Mouse (Mus musculus) ES-Bruce4 (cell line): Measurements from ENCODE around the gene Patz1.

ENCODE experiments used
- CTCF ChIP-seq: IDR thresholded peaks from one replicate; pipeline ENCODE4 v1.8.1; 2011; ENCODE audit warnings: low read depth, low read length
- EP300 ChIP-seq: IDR thresholded peaks from 2 replicates; pipeline ENCODE4 v1.6.1; 2011; ENCODE audit warnings: low read depth, low read length; ENCODE audit not compliant: insufficient read depth
- POLR2A ChIP-seq: IDR thresholded peaks from one replicate; pipeline ENCODE4 v1.8.1; 2011; ENCODE audit warnings: low read length; ENCODE audit not compliant: insufficient read depth

DNA sequence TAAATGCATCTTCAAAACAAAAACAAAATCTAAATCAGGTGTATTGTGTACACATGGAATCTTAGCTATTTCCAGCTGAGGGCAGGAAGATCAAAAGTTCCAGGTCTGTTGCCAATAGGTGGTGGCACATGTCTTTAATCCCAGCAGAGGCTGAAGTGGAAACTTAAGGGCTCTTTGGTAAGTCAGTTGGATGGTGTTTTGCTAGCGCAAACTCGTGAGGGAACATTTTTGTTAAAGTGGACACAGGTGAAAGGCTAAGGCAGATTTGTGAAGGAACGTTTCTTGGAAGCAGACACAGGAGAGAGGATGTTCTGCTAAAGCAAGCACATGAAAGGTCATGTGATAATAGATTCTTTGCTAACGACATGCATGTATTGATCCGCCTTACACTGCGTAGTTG, 5.0 kb upstream of the Patz1 start:
- no peak for TF ChIP-seq CTCF
- TF ChIP-seq POLR2A, result no peak
- TF ChIP-seq EP300, result no peak
